Mouse (Mus musculus) lung, postnatal 0 days (tissue): ENCODE data around the gene Plpp3.

ENCODE experiments used
- CTCF ChIP-seq: IDR thresholded peaks from 2 replicates; pipeline ENCODE4 v1.5.1; 2016; ENCODE audit warnings: antibody characterized with exemption, mild to moderate bottlenecking
- EP300 ChIP-seq: IDR thresholded peaks from 2 replicates; pipeline ENCODE4 v1.6.1; 2016; ENCODE audit warnings: antibody characterized with exemption, mild to moderate bottlenecking, control low read depth

- TF ChIP-seq EP300 (no peak), CTCF (no peak)
These were observed 50.5 kb downstream of the Plpp3 start for GRCm38 (mm10) chr4:105207641-105208040.
